Mouse (Mus musculus) spleen, adult 2 months (tissue): ENCODE results near the gene Nlrp10. TPM values are rescaled to one million over a fixed set of nuclear protein-coding genes. Genes with fewer than 3 reads are reported as not detected.

Source experiments
- DNase-seq, 2 experiments: peaks; one replicate each; pipeline versions ENCODE4 v3.0.0 to v3.0.0-alpha.2; 2012 to 2021; ENCODE audit warnings: low spot score in 2 of 2, low read depth in 1 of 2
- H3K27ac ChIP-seq: fragments of 200-500 bp; 2 replicates; pipeline ENCODE4 v1.5.1; 2012; ENCODE audit warnings: low read length, inconsistent platforms; ENCODE audit not compliant: insufficient read depth
- H3K27me3 ChIP-seq: fragments of 200-500 bp; 2 replicates; pipeline ENCODE4 v1.6.1; 2012; ENCODE audit warnings: mild to moderate bottlenecking, moderate library complexity, low read length, inconsistent platforms; ENCODE audit not compliant: control insufficient read depth, insufficient read depth
- H3K36me3 ChIP-seq: fragments of 200-500 bp; 2 replicates; pipeline ENCODE4 v1.6.1; 2012; ENCODE audit warnings: mild to moderate bottlenecking, low read length, inconsistent platforms; ENCODE audit not compliant: control insufficient read depth, insufficient read depth
- H3K4me1 ChIP-seq: fragments of 200-500 bp; 2 replicates; pipeline ENCODE4 v1.6.1; 2011; ENCODE audit warnings: inconsistent platforms; ENCODE audit not compliant: control insufficient read depth, insufficient read depth, insufficient read length
- H3K4me3 ChIP-seq: fragments of 200-500 bp; 2 replicates; pipeline ENCODE4 v1.5.1; 2011; ENCODE audit warnings: mild to moderate bottlenecking, inconsistent platforms; ENCODE audit not compliant: insufficient read depth, insufficient read length; ENCODE audit errors: extremely low read depth
- CTCF ChIP-seq: fragments of 200-500 bp; IDR thresholded peaks from 2 replicates; pipeline ENCODE4 v1.5.1; 2011; ENCODE audit warnings: mild to moderate bottlenecking, inconsistent platforms; ENCODE audit not compliant: insufficient read depth, insufficient read length, insufficient replicate concordance; ENCODE audit errors: extremely low read depth
- POLR2A ChIP-seq: fragments of 200-500 bp; IDR thresholded peaks from 2 replicates; pipeline ENCODE4 v1.6.1; 2011; ENCODE audit warnings: low read depth, low read length, inconsistent platforms
- WGBS: fragments of 180-500 bp; shearing (Covaris S2); methylation state at CpG from one replicate; pipeline ENCODE4 v1.1.7; 2018; 5-methylcytosine and 5-hydroxymethylcytosine counted together
- polyA plus RNA-seq: library from polyadenylated mRNA; depleted of rRNA; stranded (reverse); fragments of >200 nt; gene quantifications from 2 replicates; pipeline ENCODE4 v1.2.3, GENCODE M21; 2012; rRNA removed

Nlrp10 gene
- polyA plus RNA-seq, 1 experiment, result 0.43 TPM

- H3K4me3 ChIP-seq, result no peak overlapping the region
- WGBS, result 74% methylated on average over 2 of the region's 2 CpGs
- no peak overlapping the region for H3K27ac ChIP-seq
- no peak for DNase-seq
- H3K36me3 ChIP-seq, result no peaks in the 10 kb centered on the region
- H3K27me3 ChIP-seq, result no peaks in the 10 kb centered on the region
- H3K4me1 ChIP-seq, result no peaks in the 10 kb centered on the region
- TF ChIP-seq POLR2A, result no peak
- TF ChIP-seq CTCF, result no peak
These were observed 26.0 kb downstream of the Nlrp10 start for GRCm38 (mm10) chr7:108903969-108904368.

- no peak for TF ChIP-seq CTCF
- TF ChIP-seq POLR2A, result no peak
- WGBS, result 87% methylated on average over 5 of the region's 5 CpGs
These were observed 35.7 kb downstream of the Nlrp10 start, which contains the start of gene Olfr519 for GRCm38 (mm10) chr7:108894320-108894719. Gene Olfr519 (minus strand): TSS chr7:108894420.

GRCm38 (mm10) chr7:108884906-108885305 is 45.1 kb downstream of the Nlrp10 start, which contains the start of gene Olfr518:
Gene Olfr518 (minus strand): TSS chr7:108885006.
- 73% methylated on average over 4 of the region's 4 CpGs for WGBS
- H3K4me1 ChIP-seq, result no peaks in the 10 kb centered on the region
- no peak for DNase-seq
- no peaks in the 10 kb centered on the region for H3K36me3 ChIP-seq
- TF ChIP-seq POLR2A (no peak), CTCF (no peak)
- no peaks in the 10 kb centered on the region for H3K27me3 ChIP-seq
- no peak within 1 kb of the TSS for H3K27ac ChIP-seq
- H3K4me3 ChIP-seq, result no peak within 1 kb of the TSS

More at GRCm38 (mm10) chr7:108894320-108894719, 35.7 kb downstream of the Nlrp10 start, which contains the start of gene Olfr519:
- no peaks in the 10 kb centered on the region for H3K4me1 ChIP-seq
- no peaks in the 10 kb centered on the region for H3K27me3 ChIP-seq
- H3K27ac ChIP-seq, result no peak within 1 kb of the TSS
- DNase-seq, result no peak
- H3K36me3 ChIP-seq, result no peaks in the 10 kb centered on the region
- H3K4me3 ChIP-seq, result no peak within 1 kb of the TSS

GRCm38 (mm10) chr7:108872279-108872678 is 57.7 kb downstream of the Nlrp10 start, which contains the start of gene Olfr517:
Gene Olfr517 (minus strand): TSS chr7:108872379.
- 43% methylated on average over 2 of the region's 2 CpGs for WGBS
- no peaks in the 10 kb centered on the region for H3K4me1 ChIP-seq
- no peaks in the 10 kb centered on the region for H3K27me3 ChIP-seq
- TF ChIP-seq CTCF (no peak), POLR2A (no peak)
- DNase-seq, result no peak
- H3K36me3 ChIP-seq, result no peaks in the 10 kb centered on the region
- H3K27ac ChIP-seq, result no peak within 1 kb of the TSS
- no peak within 1 kb of the TSS for H3K4me3 ChIP-seq

Other genes starting within 250 kb of the Nlrp10 start
- not detected in 2 replicates for gene Olfr512, start 216.9 kb downstream of the Nlrp10 start, polyA plus RNA-seq
- gene Olfr513, start 179.2 kb downstream of the Nlrp10 start, polyA plus RNA-seq, result not detected in 2 replicates
- gene Olfr514, start 104.2 kb downstream of the Nlrp10 start, polyA plus RNA-seq, result not detected in 2 replicates
- gene Olfr516, start 79.6 kb downstream of the Nlrp10 start, polyA plus RNA-seq, result not detected in 2 replicates
- not detected in 2 replicates for gene Olfr517, start 57.8 kb downstream of the Nlrp10 start, polyA plus RNA-seq
- gene Olfr518, start 45.2 kb downstream of the Nlrp10 start, polyA plus RNA-seq, result not detected in 2 replicates
- not detected in 2 replicates for gene Olfr519, start 35.8 kb downstream of the Nlrp10 start, polyA plus RNA-seq
- gene Eif3f, start 4.2 kb upstream of the Nlrp10 start, polyA plus RNA-seq, result 142 and 206 TPM in 2 replicates
- 0.19 and 0.34 TPM in 2 replicates for gene Tub, start 20.2 kb upstream of the Nlrp10 start, polyA plus RNA-seq
- gene Ric3, start 153.2 kb upstream of the Nlrp10 start, polyA plus RNA-seq, result 0.19 and 0.21 TPM in 2 replicates
- gene Lmo1, start 245.0 kb upstream of the Nlrp10 start, polyA plus RNA-seq, result 0.89 and 2.4 TPM in 2 replicates